In the genomic region with DNA sequence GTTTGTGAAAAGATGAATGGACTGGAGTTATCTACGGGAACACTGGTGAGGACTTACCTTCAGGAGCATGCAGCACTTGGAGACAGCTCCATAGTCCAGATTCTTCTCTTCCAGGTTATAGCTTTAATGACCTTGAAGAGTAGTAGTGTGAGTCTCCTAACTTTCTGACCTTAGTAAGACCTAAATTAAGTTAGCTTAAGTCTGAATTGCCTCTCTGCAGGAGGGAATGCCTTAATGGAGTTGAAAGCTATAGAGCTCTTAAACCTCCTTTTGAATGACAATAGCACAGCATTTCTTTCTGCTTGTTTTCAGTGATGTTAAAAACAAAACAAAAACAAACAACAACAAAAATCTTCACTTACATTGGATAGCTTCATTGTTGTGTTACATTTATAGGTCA, we compare ENCODE assay signal across 33 mouse cellular contexts.
"Had no signal": no experiment of that assay in that cellular context is flagged by ENCODE, and none has a peak within 500 bp of the region (broad histone marks: within the 10 kb centered on the region; RNA-seq: fewer than 3 reads in every experiment).

No protein-coding gene starts in this region.

- H3K27me3 ChIP-seq: limb, embryonic 12.5 days; limb, embryonic 13.5 days; limb, embryonic 15.5 days; liver, embryonic 12.5 days; liver, embryonic 13.5 days; liver, embryonic 15.5 days; lung, embryonic 15.5 days; megakaryocyte, embryonic 14.5 days; midbrain, embryonic 12.5 days; midbrain, embryonic 13.5 days; midbrain, embryonic 15.5 days; neural tube, embryonic 12.5 days; neural tube, embryonic 13.5 days had no signal

- H3K4me1 ChIP-seq: limb, embryonic 10.5 days; limb, embryonic 12.5 days; limb, embryonic 13.5 days; limb, embryonic 15.5 days; liver, embryonic 12.5 days; liver, embryonic 13.5 days; liver, embryonic 15.5 days; lung, embryonic 15.5 days; megakaryocyte, embryonic 14.5 days; midbrain, embryonic 10.5 days; midbrain, embryonic 12.5 days; midbrain, embryonic 13.5 days; midbrain, embryonic 15.5 days; neural tube, embryonic 12.5 days; neural tube, embryonic 13.5 days had no signal

- H3K36me3 ChIP-seq: limb, embryonic 10.5 days; limb, embryonic 12.5 days; limb, embryonic 13.5 days; limb, embryonic 15.5 days; liver, embryonic 12.5 days; liver, embryonic 13.5 days; liver, embryonic 15.5 days; lung, embryonic 15.5 days; midbrain, embryonic 10.5 days; midbrain, embryonic 12.5 days; midbrain, embryonic 13.5 days; midbrain, embryonic 15.5 days; neural tube, embryonic 12.5 days; neural tube, embryonic 13.5 days had no signal

- H3K4me3 ChIP-seq: limb, embryonic 10.5 days; limb, embryonic 12.5 days; limb, embryonic 13.5 days; limb, embryonic 15.5 days; liver, embryonic 12.5 days; liver, embryonic 13.5 days; liver, embryonic 15.5 days; lung, embryonic 15.5 days; megakaryocyte, embryonic 14.5 days; midbrain, embryonic 10.5 days; midbrain, embryonic 12.5 days; midbrain, embryonic 13.5 days; midbrain, embryonic 15.5 days; myocyte; neural tube, embryonic 12.5 days; neural tube, embryonic 13.5 days had no signal

- H3K4me2 ChIP-seq: limb, embryonic 12.5 days; limb, embryonic 13.5 days; limb, embryonic 15.5 days; liver, embryonic 11.5 days; liver, embryonic 12.5 days; liver, embryonic 13.5 days; liver, embryonic 15.5 days; lung, embryonic 14.5 days; lung, embryonic 15.5 days; midbrain, embryonic 11.5 days; midbrain, embryonic 12.5 days; midbrain, embryonic 13.5 days; midbrain, embryonic 15.5 days; neural tube, embryonic 12.5 days; neural tube, embryonic 13.5 days had no signal

- H3K9me3 ChIP-seq: limb, embryonic 10.5 days; limb, embryonic 12.5 days; limb, embryonic 13.5 days; limb, embryonic 15.5 days; liver, embryonic 12.5 days; liver, embryonic 13.5 days; liver, embryonic 15.5 days; lung, embryonic 15.5 days; megakaryocyte, embryonic 14.5 days; midbrain, embryonic 10.5 days; midbrain, embryonic 12.5 days; midbrain, embryonic 13.5 days; midbrain, embryonic 15.5 days; neural tube, embryonic 12.5 days; neural tube, embryonic 13.5 days had no signal

- H3K27ac ChIP-seq: limb, embryonic 10.5 days; limb, embryonic 12.5 days; limb, embryonic 13.5 days; limb, embryonic 15.5 days; liver, embryonic 12.5 days; liver, embryonic 13.5 days; liver, embryonic 14.5 days; liver, embryonic 15.5 days; lung, embryonic 15.5 days; macrophage; midbrain, embryonic 10.5 days; midbrain, embryonic 12.5 days; midbrain, embryonic 13.5 days; midbrain, embryonic 15.5 days; neural tube, embryonic 12.5 days; neural tube, embryonic 13.5 days had no signal

- H3K9ac ChIP-seq: limb, embryonic 12.5 days; limb, embryonic 13.5 days; limb, embryonic 15.5 days; liver, embryonic 12.5 days; liver, embryonic 13.5 days; liver, embryonic 14.5 days; liver, embryonic 15.5 days; liver, postnatal 0 days; lung, embryonic 14.5 days; lung, embryonic 15.5 days; midbrain, embryonic 12.5 days; midbrain, embryonic 13.5 days; midbrain, embryonic 15.5 days; neural tube, embryonic 12.5 days; neural tube, embryonic 13.5 days had no signal

- DNase-seq: left cerebral cortex, postnatal 4 days; liver; liver, embryonic 13.5 days; liver, postnatal 0 days; lung, adult 18-20 months; lung, adult 2 months; lung, embryonic 14.5 days; lung, postnatal 10 days; lung, postnatal 14 days; lung, postnatal 36 days; lung, postnatal 4 days; midbrain, embryonic 14.5 days had no signal

- ATAC-seq: liver, embryonic 12.5 days; liver, postnatal 0 days; lung, postnatal 0 days; midbrain, embryonic 13.5 days; midbrain, embryonic 15.5 days; midbrain, embryonic 16.5 days had no signal
